Mouse (Mus musculus) naive thymus-derived CD4-positive, alpha-beta T cell, adult 2 months (primary cell): ENCODE data around the gene 7420426K07Rik.

Experiments
- DNase-seq: peaks from one replicate; pipeline ENCODE4 v3.0.0-alpha.2; 2011; ENCODE audit warnings: low read depth

7420426K07Rik gene

DNA sequence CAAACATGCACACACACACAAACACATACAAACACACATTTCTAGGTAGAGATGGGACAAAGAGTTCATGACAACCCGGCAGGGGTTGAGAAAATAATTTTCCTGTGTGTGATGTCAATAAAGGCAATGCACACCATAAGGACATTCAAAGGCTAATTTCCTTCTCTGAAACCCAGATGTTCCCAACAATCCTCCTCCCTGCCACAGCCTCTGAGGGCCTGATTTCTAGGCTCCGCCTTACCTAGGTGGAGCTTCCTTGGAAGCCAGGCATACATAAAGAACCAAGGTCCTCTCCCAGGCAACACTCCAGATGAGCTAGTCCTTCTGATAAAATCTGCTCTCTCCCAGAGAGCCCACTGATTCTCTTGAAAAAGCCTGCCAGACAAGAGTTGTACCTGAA is at the start of gene 7420426K07Rik:
Gene 7420426K07Rik, plus strand, starts transcription at position 301 of the 400 bp plus-strand sequence.
- no peak for DNase-seq

DNA sequence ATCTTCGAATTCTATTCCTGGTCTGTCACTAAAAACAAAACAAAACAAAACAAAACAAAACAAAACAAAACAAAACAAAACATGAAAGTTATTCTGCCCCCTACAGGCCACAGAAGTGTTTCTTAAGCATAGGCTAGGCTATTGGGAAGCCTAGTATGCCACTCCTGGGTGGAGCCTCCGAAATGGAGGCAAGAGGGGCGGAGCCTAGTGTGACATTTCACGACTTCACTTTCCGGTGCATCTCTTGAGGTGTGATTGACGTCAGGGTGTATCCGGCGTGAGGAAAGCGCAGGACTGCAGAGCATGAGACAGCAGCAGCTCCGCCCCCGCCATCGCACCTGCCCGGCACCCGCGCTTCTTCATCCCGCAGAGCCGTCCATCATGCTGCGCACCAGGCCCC is 46.7 kb upstream of the 7420426K07Rik start, which contains the start of gene Prr23a2:
Gene Prr23a2, plus strand, starts transcription at position 285 of the 400 bp plus-strand sequence.
- no peak for DNase-seq

DNA sequence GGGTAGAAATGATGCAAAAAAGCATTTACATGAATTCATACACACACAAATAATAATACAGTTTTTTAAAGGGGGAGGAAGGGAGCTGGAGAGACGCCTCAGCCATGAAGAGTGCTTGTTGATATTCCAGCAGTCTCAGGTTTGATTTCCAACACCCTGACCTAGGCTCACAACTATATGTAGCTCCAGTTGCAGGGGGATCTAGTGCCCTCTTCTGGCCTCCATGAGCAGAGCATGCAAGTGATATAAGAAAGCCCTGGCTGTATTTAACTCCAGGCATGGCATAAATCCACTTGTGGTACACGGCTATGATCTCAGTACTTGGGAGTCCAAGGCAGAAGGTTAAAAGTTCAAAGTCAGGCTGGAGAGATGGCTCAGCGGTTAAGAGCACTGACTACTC is 39.5 kb upstream of the 7420426K07Rik start:
- DNase-seq: no peak

DNA sequence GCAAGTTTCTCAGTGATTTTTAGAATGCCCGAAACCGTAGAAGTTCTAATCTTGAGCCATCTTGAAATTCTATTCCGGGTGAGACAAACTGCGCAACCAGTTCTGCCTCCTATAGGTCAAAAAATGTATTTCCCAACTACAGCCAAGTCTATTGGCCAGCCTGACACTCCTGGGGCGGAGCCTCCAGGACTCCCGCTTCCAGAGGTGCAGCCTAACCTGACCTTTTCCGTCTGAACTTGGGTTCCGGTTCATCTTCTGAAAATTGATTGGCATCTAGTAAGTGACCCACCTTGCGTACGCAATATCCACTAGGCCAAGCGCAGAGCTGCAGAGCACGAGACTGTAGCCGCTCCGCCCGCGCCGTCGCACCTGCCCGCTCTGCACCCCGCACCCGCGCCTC is 38.3 kb upstream of the 7420426K07Rik start, which contains the start of gene Prr23a3:
Gene Prr23a3, plus strand, starts transcription at position 197 of the 400 bp plus-strand sequence.
- no peak for DNase-seq

DNA sequence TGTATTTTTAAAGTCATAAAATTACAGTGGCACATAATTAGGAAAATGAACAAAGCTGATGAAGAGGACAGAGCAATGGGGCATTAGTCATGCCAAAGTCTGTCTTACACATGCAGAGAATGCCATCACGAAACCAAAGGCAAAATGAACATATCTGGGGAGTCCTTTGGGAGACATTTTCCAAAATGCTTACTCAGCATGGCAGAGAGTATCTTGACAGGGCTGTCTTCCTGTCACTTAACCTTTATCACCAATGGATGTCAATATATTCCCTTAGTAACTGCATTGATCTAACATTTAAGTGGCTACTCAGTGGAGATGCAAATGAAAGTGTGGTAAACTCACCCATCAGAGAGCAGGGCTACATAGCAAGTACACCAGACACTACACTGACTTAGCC is 1.4 kb upstream of the 7420426K07Rik start:
- no peak for DNase-seq

DNA sequence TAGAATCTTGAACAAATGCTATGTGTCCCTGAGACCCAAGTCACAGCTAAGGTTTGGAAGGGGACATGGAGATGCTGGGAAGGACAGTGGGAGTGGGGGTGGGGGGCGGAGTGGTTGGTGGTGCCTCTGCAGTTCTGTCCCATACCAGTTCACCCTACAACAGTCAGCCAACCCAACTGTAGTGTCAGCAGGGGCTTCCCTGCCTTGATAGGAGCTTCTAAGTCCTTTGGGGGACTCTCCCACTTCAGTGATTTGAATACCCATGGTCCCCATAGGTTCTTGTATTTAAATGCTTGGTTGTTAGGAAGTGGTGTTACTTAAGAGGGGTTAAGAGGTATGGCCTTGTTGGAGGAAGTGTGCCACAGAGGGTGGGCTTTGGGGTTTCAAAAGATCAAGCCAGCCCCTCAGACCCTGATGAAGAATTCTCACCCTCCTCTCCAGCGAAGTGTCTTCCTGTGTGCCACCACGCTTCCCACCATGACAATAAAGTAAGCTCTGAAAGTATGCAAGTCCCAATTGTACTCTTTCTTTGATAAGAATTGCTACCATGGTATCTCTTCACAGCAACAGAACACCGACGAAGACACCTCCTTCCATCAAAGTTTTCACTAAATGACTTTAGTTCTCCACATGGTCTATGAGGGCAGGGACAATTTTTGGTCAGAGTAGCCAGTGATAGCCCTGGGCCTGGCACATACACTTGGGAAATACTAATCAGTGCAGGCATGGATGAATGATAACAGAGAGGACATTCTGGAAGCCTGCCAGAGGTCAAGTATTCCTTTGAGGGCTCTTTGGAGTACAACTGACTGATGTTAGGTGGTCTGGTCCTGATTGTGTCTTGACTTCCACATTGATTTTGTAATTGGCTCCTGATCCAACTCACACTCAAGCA is 18.0 kb downstream of the 7420426K07Rik start:
- DNase-seq: no peak

DNA sequence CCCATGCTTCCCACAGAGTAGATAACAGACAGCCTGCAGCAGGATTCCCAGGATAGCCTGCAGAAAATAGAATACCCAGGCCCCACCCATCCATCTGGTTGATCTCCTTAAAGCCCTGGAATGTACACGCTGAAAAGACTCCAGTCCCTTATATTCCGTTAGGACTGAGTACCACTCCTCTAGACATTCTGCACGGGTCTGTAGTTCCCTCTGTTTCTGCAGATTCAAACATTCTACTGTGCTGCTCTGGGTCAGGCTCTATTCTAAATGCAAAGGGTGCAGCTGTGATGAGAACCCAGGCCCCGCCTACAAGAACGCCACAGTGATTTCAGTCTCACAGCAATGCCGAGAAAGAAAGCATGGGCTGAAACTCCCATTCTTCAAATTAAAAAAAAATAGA is 20.2 kb downstream of the 7420426K07Rik start:
- DNase-seq: no peak

DNA sequence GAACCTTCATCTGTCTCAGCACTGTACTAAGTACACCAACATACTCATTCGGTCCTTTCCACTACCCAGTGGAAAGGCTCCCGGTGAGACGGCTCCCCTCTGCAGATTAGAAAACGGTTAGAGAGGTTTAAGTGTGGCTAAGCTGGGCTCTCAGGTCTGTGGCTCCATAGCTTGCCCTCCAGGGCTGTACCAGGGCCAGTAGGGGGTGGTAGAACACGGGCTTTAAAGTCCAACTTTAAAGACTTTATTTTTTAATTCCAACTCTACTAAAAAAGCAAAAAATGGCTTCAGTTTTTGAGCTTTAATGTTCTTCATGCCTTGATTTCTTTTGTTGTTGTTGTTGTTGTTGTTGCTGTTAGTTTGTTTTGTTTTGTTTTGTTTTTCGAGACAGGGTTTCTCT is 21.3 kb downstream of the 7420426K07Rik start:
- DNase-seq: no peak

DNA sequence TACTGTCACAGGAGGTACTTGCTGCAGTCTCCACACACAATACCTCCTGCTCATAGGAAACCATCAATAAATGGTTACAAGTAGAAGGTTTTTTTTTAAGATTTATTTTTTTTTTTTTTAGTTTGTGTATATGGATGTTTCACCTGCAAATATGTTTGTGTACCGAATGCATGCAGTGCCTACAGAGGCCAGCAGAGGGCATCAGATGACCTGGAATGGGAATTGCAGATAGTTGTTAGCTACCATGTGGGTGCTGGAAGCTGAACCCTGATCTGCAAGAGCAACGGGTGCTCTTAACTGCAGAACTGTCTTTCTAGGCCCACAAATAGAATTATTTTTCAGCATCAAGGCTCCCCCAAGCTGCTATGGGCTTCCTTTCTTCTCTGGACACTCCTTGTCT is 26.6 kb downstream of the 7420426K07Rik start:
- DNase-seq: no peak

DNA sequence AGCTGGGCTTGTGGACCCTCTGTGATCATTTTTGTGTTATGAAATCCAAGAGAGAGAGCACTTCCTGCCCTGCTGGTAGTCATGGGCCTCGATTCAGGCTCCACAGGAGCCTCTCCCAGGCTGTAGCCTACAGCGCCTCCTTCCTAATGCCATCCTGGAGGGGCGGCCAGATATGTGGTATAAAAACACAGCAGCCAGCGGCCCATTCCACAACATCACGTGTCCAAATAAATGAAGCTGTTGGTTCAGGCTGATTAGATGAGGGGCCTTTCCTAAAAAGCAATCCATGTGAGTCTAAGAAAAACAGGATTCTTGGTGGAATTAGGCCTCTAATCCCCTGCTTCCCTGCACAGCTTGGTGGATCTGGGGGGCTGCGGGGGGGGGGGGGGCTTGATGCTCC is 30.0 kb downstream of the 7420426K07Rik start:
- no peak for DNase-seq

DNA sequence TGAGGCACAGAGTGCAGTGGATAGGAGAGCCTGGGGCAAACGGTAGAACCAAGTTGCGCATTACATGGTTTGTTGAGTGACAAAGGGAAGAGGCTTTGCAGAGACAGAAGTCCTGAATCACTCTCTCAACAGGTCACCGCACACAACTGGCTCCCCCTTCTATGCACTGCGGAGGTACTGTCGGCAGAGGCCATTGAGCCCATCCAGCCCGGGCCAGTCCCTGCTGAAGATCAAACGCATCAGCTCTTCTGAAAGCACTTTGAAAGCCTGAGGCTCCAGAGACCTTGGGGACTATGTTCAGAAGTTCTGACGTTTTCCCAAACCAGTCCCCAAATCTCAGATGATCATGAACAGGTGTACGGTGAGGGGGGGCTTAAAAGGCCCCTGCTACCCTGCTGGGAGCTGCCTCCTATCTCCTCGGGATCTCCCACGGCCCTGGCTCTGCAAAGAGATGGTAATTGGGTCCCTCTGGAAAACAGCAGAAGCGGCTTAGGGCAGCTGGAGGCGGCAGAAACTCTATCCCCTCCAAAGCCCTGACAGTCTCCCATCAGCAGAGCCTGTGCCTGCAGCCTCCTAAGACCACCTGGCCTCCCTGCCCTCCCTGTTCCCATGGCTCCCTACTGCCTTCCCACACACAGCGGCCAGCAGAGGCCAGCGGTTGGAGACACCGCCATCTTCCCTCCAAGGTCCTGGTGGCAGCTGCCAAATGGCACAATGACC is 32.4 kb downstream of the 7420426K07Rik start:
- no peak for DNase-seq

DNA sequence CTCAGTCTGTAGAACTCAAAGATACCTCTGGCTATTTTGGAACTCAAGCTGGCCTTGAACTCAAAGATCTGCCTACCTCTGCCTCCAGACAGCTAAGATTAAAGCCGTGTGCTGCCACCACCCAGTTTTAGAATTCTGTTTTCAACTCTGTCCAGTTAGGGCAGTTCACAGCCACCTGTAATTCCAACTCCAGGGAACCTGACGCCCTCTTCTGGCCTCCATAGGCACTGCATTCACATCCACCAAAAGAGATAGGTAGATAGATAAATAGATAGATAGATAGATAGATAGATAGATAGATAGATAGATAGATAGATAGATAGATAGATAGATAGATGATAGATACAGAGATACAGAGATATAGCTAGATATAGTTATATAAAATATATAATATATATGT is 36.4 kb downstream of the 7420426K07Rik start:
- DNase-seq: no peak

DNA sequence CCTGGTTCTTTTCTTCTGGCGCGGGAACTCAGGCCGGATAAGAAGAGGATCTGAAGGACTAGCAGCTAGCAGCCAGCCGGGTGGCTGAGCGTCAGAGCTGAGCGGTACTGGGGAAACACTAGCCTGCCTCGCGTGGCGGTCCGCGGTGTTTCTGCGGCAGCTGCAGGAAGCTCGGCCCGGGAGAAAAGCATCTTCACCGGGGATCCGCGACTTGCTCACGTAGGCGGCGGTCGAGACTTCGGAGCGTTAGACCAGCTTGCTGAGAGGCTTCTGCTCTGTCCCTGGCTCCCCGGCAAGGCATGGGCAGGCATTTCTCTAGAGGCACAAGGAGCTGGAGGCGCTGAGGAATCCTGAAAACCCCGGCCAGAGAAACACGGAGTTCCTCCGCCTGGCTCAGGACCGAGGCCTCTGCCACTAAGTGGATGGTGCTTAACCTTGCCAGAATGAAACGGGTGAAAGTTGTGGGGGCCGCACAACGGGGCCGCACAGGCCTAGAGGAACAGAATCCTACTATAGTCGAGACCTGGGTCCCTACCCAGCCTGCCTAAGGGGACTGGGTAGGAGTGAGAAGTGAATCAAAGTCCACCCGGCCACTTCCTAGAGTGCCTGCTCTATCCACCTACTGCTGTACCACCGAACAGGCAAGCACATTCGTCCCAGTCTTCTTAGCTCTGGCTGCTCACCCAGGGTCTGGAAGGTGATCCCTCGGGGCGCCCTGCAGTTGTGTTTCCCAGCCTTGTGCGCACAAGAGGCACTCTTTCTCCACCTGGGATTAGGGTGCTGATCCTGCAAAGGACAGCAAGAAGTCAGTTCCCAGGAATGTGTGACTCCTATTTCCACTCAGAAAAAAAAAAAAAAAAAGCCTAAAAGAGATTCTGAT is 49.5 kb downstream of the 7420426K07Rik start:
- no peak for DNase-seq

DNA sequence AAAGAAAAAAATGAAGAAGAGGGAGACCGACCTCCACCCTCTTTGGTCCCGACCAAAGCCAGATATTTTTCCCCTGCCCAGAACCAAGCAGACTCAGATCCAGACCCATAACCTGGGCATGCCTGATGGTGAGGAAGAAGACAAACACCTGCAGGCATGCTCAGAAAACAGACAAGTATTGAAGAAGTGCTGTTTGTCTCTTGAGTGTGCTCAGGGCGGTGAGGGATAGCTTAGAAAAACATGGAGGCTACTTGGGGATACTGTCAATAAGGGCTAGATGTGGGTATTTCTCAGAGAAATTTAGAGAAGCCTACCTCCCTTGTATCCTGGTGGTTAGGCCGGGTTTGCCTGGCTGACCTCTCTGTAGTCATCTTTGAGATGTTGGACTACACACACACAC is 50.4 kb downstream of the 7420426K07Rik start:
- DNase-seq: no peak

DNA sequence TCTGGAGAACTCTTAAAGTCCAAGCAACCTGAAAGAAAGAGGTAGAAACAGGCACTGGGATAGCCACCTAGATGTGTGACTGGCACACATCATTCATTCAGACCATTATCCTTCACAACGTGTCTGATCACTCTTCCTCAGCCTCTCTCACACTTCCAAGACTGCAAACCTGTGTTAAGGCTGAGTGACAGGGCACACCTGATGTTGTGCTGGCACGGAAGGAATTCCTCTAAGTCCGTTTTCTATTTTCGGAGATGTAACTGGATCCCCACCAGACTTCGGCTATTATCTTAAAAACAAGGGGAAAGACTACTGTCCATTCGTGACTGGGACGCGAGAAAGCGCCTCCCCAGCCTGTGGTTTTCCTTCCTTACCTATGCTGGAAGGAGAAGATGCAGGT is 50.9 kb downstream of the 7420426K07Rik start:
- DNase-seq: no peak
